Mouse (Mus musculus) embryonic stem cell, embryonic (primary cell): ENCODE measurements at regions not wholly inside any gene's neighbourhood (a gene's known extent, or its start where the extent isn't known, plus 50 kb on each side); places are given as distances from the start of the nearest gene placed in this dataset.

ENCODE experiments used
- CTCF ChIA-PET, 4 experiments: fragments of 300-600 bp in 2 of 4; fragments of 350-600 bp in 2 of 4; sonication (Branson Sonifier 250); formaldehyde crosslinking; loops; one replicate each; lab custom pipeline; 2022; ENCODE audit warnings: inconsistent platforms in 2 of 4; lab: Charles Lee
- POLR2A ChIA-PET, 4 experiments: fragments of 300-600 bp in 2 of 4; fragments of 350-600 bp in 2 of 4; sonication (Branson Sonifier 250); formaldehyde crosslinking; loops; one replicate each; lab custom pipeline; 2022; ENCODE audit warnings: antibody characterized with exemption in 4 of 4, inconsistent platforms in 1 of 4; lab: Charles Lee

DNA sequence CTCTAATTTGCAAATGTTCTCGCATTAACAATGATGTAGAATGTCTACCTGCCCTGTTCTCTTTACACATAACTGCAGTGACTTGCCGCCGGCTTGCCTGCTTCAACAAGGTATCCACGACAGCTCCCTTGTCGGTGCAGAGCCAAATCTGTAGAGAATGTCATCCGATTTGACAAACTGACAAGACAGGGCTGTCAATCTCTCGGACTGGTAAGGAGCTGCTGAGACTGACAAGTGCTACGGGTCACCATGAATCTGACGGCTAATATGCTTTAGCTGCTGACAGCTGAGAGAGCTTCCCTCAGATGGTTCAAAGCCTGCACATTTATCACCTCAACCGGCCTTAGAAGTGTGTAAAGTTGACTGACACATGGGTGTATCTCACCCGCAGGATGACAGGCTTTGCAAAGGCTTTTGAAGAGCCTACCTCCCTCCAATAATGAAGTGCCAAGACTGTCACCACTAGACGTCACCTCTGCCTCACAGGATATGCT lies 129.0 kb upstream of the Castor2 start:
- CTCF ChIA-PET: interaction anchor here in 1 of 4 experiments (1.0 kb wide), 1 partner anchor 36 kb away, joined by 4 read pairs; no protein-coding TSS in a partner anchor
- POLR2A ChIA-PET: interaction anchor here in 2 of 4 experiments (0.6 kb wide), 2 partner anchors 39 to 686 kb away, joined by 5 to 9 read pairs; no protein-coding TSS in a partner anchor

DNA sequence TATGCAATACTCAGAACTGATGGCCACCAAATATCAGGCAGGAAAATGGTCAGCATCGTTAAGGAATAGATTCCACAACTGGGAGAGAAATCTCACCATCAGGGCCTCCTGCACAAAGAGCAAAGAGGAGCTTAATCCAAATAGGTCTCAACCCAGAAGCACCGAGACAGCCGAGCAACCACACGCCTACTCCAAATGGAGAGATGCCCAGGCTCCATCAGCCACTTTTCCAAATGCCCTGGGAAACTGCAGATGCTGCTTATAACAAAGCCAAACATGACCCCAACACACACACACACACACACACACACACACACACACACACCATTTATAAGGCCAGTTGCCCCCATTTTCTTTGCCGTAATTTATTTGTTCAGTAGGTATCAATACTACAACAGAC lies 136.2 kb upstream of the Castor2 start:
- ChIA-PET CTCF (no interaction called here), POLR2A (interaction anchor here in 1 of 4 experiments (0.5 kb wide), 1 partner anchor 80 kb away, joined by 4 read pairs; no protein-coding TSS in a partner anchor)

DNA sequence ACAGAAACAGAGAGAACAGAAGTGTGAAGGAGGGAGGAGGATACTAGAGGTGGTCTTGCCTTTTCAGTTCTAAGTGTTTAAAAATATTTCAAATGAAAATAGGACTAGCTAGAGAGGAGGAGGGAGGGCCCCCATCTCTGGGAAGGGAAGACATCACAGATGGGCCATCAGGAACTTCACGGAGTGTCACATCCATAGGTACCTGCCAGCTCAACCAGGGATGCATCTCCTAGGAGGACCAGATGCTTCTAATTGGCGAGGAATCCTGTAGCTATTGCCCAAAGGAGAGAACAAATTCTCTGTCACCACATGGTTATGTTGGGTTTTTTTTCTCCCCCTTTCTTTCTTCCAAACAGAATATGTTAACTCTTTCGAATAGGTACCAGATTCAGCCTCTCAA lies 158.7 kb upstream of the Castor2 start:
- ChIA-PET POLR2A (interaction anchor here in 1 of 4 experiments (0.7 kb wide), 1 partner anchor 9 kb away, joined by 3 read pairs; no protein-coding TSS in a partner anchor), CTCF (no interaction called here)

DNA sequence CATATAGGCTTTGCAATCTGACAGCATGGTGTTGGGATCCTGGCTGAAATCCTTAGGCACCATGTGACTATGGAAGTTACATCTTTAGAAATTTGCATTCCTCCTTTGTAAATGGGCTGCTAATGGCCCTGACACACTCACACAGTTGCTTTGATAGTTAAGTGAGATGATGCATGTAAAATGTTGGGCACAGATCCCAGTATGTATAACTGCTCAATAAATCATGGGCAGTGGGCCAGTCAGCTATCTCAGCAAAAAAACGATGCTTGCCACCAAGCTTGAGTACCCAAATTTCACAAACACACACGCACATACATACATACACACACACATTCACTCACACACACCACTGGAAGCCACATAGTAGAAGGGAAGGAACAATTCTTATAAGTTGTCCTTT lies 159.5 kb upstream of the Castor2 start:
- POLR2A ChIA-PET: no interaction called here
- CTCF ChIA-PET: no interaction called here

DNA sequence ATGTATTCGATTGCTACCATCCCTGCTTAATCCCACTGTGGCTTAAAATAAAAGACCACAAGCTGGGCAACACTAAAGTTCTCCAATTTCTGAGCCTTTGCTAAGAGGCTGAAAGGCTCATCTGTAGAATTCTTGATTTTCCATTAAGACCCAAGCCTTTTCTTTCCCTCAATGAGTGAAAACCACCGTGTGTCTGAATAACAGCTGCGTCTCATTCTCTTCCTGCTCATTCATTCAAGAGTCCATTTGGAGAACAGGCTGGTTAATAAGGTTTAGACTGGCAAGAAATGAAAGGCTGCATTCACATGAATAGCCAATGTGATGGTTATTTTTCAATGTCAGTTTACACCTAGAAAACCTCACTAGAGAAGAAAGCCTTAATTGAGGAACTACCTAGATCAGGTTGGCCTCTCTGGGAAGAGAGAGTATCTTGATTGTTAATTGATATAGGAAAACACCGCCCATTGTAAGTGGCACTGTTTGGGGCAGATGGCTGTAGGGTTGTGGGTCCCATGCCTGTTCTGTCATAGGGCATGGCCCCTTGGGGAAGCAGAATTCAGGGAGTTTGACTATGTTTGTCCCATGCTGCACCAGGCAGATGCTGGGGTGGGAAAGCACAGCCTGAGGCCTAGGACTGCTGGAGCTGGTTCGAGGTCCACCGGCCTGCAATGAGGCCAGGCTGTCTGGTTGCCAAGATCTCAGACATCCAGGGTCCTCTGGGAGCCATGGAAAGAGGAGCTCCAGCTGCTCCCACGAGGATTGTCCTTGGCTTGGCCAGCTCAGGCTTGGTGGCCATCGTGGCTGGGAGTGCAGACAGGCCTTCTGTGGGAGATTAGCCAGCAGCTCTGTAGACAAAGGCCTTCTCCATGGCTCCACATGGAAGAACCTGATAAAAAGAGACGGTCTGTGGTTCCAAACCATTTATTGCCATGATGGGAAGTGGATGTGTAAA lies 161.3 kb upstream of the Castor2 start:
- CTCF ChIA-PET: no interaction called here
- POLR2A ChIA-PET: no interaction called here

DNA sequence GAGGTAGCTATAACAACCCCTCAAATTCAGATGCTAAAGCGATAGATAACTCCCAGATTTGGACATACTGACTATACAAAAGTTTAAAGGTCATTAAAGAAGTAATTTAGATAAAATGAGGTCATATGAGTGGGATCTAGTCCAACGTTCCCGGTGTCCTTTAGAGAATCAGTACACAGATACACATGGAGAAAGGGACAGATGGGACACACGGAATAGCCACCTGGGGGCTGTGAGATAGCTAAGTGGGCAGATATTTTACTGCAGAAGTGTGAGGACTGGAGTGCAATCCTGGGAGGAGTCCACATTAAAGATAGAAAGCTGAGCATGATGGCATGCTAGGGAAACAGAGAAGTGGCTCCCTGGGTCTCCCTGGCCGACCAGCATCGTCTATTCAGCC lies 164.1 kb upstream of the Castor2 start:
- POLR2A ChIA-PET: interaction anchor here in 1 of 4 experiments (0.6 kb wide), 1 partner anchor 876 kb away, joined by 3 read pairs; no protein-coding TSS in a partner anchor

DNA sequence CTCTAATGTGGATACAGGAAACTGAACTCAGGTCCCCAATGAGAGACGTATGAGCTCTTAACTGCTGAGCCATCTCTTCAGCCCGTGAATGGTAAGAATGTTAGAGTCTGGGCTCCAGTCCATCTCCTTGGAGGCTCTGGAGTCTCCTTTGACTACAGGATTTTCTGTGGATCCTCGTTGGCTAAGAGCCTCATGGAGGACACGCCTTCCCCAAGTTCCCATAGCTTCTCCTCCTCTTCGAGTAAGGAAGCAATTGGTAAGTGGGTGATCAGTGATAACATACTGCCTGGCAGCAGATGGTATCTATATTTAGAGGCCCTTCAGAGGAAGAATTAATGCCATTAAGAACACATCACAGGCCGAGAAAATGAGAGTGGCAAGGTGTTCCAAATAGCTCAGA lies 164.5 kb upstream of the Castor2 start:
- POLR2A ChIA-PET: interaction anchor here in 1 of 4 experiments (0.6 kb wide), 1 partner anchor 877 kb away, joined by 3 read pairs; no protein-coding TSS in a partner anchor
- CTCF ChIA-PET: interaction anchor here in 3 of 4 experiments (0.5 to 1.1 kb wide), 3 partner anchors 22 to 405 kb away, joined by 3 to 4 read pairs (median 4); no protein-coding TSS in a partner anchor

More for the DNA sequence above, 164.1 kb upstream of the Castor2 start:
- CTCF ChIA-PET: interaction anchor here in 1 of 4 experiments (0.6 kb wide), 1 partner anchor 22 kb away, joined by 4 read pairs; no protein-coding TSS in a partner anchor

DNA sequence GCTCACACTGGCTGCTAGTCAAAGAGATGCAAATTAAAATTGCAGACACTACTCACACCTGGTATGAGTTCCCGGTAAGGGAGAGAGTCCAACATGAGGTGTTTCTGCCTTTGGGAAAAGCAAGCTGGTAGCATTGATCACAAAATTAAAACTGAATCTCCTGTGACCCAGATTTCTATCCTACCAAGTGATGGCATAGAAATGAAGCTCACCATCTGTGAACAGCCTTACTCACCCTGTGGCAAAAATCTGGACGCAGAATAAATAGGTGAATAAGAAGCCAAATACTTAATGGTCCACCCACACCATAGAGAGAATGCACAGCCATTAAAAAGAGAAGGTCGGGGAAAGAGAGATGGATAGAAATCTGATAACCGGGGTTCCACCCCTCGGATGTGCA lies 169.4 kb upstream of the Castor2 start:
- ChIA-PET POLR2A (no interaction called here), CTCF (no interaction called here)

DNA sequence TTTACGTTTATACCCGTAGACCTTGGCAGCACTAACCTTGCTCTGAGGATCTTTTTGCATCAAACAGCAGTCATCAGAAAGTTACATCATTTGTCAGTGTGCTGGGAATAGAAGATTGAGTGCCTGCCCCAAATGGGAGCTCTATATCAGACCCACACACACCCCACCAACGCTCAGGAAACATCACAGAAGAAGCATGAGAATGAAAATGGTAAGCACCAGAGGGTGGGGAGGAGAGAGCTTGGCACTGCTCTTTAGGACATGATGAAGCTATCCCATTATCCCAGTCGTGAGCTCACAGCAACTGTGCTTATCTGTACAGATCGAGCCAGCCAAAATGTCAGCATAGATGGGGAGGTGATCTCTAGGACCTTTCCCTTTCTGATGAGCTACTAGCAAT lies 172.5 kb upstream of the Castor2 start:
- CTCF ChIA-PET: no interaction called here

DNA sequence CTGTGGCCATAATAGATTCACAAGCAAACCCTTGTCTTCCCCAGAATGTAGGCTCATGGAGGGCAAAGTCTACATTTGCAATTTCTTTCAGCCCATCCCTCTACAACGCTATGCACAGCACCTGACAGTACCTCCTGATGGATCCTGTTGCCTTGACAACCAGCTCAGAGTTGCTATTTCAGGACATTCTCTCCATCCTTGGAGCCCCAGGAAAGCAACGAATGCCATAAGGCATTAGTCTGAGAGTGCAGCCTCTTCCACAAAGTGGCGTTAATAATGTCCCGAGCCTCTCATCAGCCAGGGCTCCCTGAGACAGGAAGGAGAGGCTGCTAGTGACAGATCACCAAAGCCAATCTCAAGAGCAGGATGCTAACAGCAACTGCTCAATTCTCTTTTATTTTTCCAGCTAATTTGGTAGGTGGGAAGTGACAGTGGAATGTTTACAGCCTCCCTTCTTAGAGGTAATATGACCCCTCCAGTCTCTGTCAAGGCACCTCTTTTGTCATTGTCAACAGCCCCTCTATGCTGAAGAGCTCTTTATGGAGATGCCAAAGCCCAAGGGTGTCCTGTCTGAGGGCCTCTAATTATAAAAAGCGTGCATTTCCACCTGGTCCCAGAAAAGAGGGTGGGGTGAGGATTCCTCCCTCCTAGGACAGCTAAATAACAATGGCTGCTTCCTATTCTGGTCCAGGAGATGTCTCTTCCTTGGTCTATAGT lies 174.2 kb upstream of the Castor2 start:
- CTCF ChIA-PET: no interaction called here
- POLR2A ChIA-PET: no interaction called here

More for the DNA sequence above, 172.5 kb upstream of the Castor2 start:
- POLR2A ChIA-PET: interaction anchor here in 1 of 4 experiments (0.6 kb wide), 1 partner anchor 1387 kb away, joined by 3 read pairs; no protein-coding TSS in a partner anchor

DNA sequence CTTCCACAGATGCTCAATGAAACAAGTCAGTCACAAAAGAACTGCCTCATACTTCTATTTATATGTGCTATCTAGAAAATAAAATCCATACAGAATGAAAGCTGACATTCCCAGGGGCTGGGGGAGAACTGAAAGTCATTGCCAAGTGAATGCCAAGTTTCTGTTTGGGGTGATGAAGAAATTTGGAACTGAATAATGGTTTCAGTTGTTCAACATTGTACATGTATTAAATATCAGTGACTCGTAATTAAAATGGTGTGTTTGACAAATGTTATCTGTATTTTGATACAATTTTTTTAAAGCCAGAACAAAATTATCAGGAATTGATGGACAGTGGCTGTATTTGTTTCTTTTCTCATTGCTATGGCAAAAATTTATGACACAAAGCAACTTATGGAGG lies 177.3 kb upstream of the Castor2 start:
- POLR2A ChIA-PET: no interaction called here

DNA sequence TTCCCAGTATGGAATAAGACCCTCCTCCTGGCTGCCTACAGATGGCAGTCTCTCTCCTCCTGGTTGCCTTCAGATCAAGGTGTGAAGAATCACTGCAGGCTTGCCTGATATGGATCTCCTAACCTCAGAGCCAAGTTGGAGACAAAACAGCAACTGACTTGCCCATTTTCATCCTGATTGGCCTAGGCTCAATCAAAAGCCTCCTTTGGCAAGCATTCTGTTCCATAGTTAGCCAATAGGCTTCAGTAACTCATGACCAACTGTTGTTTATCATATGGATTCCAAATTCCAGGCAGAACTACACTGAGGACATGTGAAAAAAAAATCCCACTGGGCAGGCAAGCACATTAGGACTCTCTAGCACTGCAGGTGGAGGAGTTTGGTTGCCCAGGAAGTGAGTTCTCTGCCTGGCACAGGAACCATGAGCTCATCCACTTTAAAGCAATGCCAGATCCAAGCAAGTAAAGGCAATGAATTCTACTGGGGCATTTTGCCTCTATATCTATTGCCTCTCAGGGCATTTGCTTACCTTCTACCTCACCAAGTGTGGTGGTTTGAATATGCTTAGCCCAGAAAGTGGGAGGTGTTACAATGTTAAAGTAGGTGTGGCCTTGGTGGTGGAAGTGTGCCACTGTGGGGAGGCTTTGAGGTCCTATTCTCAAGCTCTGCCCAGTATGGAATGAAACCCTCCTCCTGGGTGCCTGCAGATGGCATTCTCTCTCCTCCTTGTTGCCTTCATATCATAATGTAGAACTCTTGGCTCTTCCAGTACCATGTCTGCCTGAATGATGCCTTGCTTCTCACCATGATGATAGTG lies 183.6 kb upstream of the Castor2 start:
- CTCF ChIA-PET: interaction anchor here in 1 of 4 experiments (0.9 kb wide), 1 partner anchor 91 kb away, joined by 3 read pairs; no protein-coding TSS in a partner anchor
- POLR2A ChIA-PET: no interaction called here

More for the DNA sequence above, 177.3 kb upstream of the Castor2 start:
- CTCF ChIA-PET: no interaction called here

DNA sequence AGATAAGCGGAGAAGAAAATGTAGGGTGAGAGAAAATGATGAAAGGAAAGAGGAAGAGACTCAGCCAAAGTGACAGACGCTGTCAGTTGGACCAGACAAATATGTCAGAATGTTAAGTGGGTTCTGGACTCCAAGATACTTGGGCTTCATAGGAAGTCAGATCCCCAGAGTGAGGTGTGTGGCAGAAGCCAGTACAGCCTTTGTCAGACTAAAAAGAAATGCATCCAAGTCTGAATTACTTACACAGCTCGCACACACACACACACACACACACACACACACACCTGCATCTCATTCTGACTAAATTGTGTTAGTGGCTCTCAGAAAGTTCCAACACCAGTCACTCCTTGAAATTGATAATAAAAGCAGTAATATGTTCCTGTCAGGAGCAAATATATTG lies 192.1 kb upstream of the Castor2 start:
- CTCF ChIA-PET: interaction anchor here in 1 of 4 experiments (1.8 kb wide), 1 partner anchor 100 kb away, joined by 10 read pairs; no protein-coding TSS in a partner anchor
- POLR2A ChIA-PET: no interaction called here

DNA sequence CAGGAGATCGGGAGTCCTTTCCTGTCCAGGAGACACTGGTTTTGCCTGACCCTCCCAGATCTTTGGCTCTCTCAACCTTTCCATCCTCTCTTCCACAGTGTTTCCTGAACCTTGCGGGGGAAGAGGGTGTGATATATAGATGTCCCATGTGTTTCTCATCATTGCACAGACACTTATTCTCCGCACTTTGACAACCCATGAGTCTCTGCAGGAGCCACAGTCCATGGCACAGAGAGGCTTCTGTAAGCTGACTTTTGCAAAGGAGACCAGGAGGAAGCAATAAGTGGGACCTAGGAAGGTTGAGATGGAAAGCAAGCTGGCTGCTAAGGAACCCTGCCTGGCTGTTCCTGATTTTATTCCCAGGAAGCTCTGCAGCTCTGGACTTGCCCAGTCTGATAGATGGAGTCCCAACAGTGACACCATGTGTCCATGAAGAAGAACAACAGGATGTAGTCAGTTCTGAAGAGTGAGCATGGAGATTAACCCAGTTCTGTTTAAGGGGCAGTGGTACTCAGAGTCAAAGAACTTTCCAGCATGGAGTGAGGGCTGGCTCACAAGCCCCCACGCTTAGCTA lies 201.4 kb upstream of the Castor2 start:
- POLR2A ChIA-PET: interaction anchor here in 1 of 4 experiments (0.6 kb wide), 1 partner anchor 258 kb away, joined by 5 read pairs; no protein-coding TSS in a partner anchor
- CTCF ChIA-PET: interaction anchor here in 2 of 4 experiments (0.6 to 1.8 kb wide), 6 partner anchors 9 to 735 kb away, joined by 3 to 7 read pairs (median 4); no protein-coding TSS in a partner anchor

DNA sequence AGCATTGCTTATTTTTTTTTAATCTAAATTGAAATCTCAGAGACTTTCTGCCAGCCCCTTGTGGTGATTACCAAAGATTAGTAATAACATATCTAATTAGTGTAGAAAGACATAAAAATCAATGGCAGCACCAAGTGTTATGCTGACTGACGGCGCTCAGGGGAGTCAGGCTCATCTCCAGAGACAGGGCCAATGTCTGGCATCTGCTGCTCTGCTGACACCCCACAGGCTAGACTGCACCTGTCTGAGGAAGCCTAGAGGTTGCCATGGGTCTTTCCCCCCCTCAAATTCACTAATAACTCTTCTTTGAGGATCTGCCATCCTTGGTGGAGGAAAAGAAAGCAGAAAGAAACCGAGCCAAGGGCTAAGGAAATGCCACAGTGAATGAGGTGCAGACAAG lies 208.8 kb upstream of the Castor2 start:
- POLR2A ChIA-PET: no interaction called here
- CTCF ChIA-PET: no interaction called here

DNA sequence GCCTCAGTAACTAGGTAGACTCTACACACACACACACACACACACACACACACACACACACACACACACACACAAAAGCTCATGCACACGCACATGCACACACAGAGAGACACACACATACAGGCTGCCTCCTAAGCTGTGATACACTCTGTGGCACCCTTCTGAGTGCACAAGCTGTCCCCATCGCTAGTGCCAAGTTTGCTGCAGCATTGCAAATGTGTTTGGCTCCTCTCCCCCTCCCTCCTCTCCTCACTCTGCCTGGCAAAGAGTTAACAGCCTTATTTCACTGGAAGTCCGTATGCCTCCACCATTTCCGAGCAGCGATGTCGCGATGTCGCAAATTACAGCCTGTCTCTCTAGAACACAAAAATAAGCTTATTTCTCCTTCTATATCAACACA lies 209.7 kb upstream of the Castor2 start:
- CTCF ChIA-PET: interaction anchor here in 2 of 4 experiments (0.6 to 1.5 kb wide), 3 partner anchors 8 to 1824 kb away, joined by 4 to 5 read pairs (median 4); no protein-coding TSS in a partner anchor

DNA sequence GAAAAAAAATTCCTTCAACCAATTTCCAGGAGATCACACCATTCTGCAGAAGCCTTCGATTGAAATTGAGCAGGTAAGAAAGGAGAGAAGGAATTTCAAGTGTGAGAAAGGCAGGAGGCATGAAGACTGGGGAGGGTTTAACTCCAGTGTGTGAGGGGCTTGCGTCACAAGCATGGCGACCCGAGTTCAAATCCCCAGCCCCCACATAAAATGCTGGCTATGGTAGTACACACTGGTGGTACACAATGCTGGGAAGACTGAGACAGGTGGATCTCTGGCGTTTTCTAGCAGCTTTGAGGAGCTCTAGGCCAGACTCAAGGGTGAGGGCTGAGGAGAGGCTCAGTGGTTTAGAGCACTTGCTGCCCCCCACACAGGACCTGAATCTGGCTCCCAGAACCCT lies 214.0 kb upstream of the Castor2 start:
- POLR2A ChIA-PET: interaction anchor here in 1 of 4 experiments (1.0 kb wide), 1 partner anchor 257 kb away, joined by 3 read pairs; no protein-coding TSS in a partner anchor
- CTCF ChIA-PET: no interaction called here

More for the DNA sequence above, 209.7 kb upstream of the Castor2 start:
- POLR2A ChIA-PET: interaction anchor here in 2 of 4 experiments (0.7 kb wide), 2 partner anchors 72 to 117 kb away, joined by 3 read pairs; no protein-coding TSS in a partner anchor
